Comparison of ENCODE assay signal across 9 mouse cellular contexts in genomic region chr10:75560549-75560899, GRCm38 (mm10). TPM values are rescaled to one million over a fixed set of nuclear protein-coding genes. Genes with fewer than 3 reads are reported as not detected.
DNase-seq lines count a peak whose midpoint lies in the region; ATAC-seq and TF ChIP-seq lines count a peak whose summit lies in the region.
"Had no signal": no experiment of that assay in that cellular context is flagged by ENCODE, and none has a peak within 500 bp of the region (broad histone marks: within the 10 kb centered on the region; RNA-seq: fewer than 3 reads in every experiment).

No protein-coding gene starts in this region.

- no peaks in the 10 kb centered on the region for H3K27me3 ChIP-seq in cerebellum, adult 2 months (ENCODE audit: control insufficient read depth, insufficient read depth, low read length)
- peaks cover 98% of the 10 kb centered on the region for H3K27me3 ChIP-seq in megakaryocyte, embryonic 14.5 days (replicated peaks)
- H3K27me3 ChIP-seq in limb, embryonic 12.5 days, result peaks cover 49% of the 10 kb centered on the region
- H3K27me3 ChIP-seq in stomach, embryonic 15.5 days (replicated peaks), result peaks cover 27% of the 10 kb centered on the region

- H3K9ac ChIP-seq in limb, embryonic 12.5 days (replicated peaks), result peak overlapping the region; percentile 81; the same call in 1 of the 2 replicates
- H3K9ac ChIP-seq in stomach, embryonic 15.5 days, result no peak overlapping the region

- H3K27ac ChIP-seq in cerebellum, adult 2 months (ENCODE audit: insufficient read depth, low read length), result peak overlapping the region; percentile 72
- no peak overlapping the region for H3K27ac ChIP-seq in limb, embryonic 12.5 days
- H3K27ac ChIP-seq in stomach, embryonic 15.5 days, result no peak overlapping the region

- peaks cover 14% of the 10 kb centered on the region for H3K9me3 ChIP-seq in megakaryocyte, embryonic 14.5 days
- H3K9me3 ChIP-seq in limb, embryonic 12.5 days, result no peaks in the 10 kb centered on the region
- H3K9me3 ChIP-seq in stomach, embryonic 15.5 days, result no peaks in the 10 kb centered on the region

- peaks cover 23% of the 10 kb centered on the region for H3K4me1 ChIP-seq in cerebellum, adult 2 months (ENCODE audit: control insufficient read depth, insufficient read depth, low read length)
- peaks cover 65% of the 10 kb centered on the region for H3K4me1 ChIP-seq in megakaryocyte, embryonic 14.5 days
- H3K4me1 ChIP-seq in limb, embryonic 12.5 days (replicated peaks), result peaks cover 41% of the 10 kb centered on the region
- H3K4me1 ChIP-seq in stomach, embryonic 15.5 days, result peaks cover 16% of the 10 kb centered on the region; the same call in 1 of the 2 replicates

- TF ChIP-seq CTCF in cerebellum, adult 2 months (IDR thresholded peaks at IDR 0.05; ENCODE audit: borderline replicate concordance, insufficient read depth, low read depth, low read length), result no peak

- TF ChIP-seq POLR2A in cerebellum, adult 2 months (IDR thresholded peaks at IDR 0.05; ENCODE audit: borderline replicate concordance, insufficient read depth, low read length), result no peak

- peak overlapping the region; percentile 93 for H3K4me3 ChIP-seq in cerebellum, adult 2 months (replicated peaks; ENCODE audit: insufficient read depth, low read depth, low read length)
- peak overlapping the region; percentile 87 for H3K4me3 ChIP-seq in megakaryocyte, embryonic 14.5 days (replicated peaks)
- peak overlapping the region; percentile 66; the same call in 1 of the 2 replicates for H3K4me3 ChIP-seq in limb, embryonic 12.5 days (replicated peaks)
- H3K4me3 ChIP-seq in stomach, embryonic 15.5 days (replicated peaks), result peak overlapping the region; percentile 56

- H3K4me2 ChIP-seq in limb, embryonic 12.5 days, result peak overlapping the region; percentile 99
- H3K4me2 ChIP-seq in stomach, embryonic 15.5 days, result peak overlapping the region; percentile 98

- H3K36me3 ChIP-seq in megakaryocyte, embryonic 14.5 days (replicated peaks; ENCODE audit: low read length), result no peaks in the 10 kb centered on the region
- no peaks in the 10 kb centered on the region for H3K36me3 ChIP-seq in limb, embryonic 12.5 days
- no peaks in the 10 kb centered on the region for H3K36me3 ChIP-seq in stomach, embryonic 15.5 days

- no peak for ATAC-seq in megakaryocyte, adult 5-6 weeks (ENCODE audit: poor library complexity, severe bottlenecking)
- ATAC-seq in limb, embryonic 12.5 days (ENCODE audit: insufficient number of reproducible peaks, insufficient read depth, low FRiP score, low TSS enrichment, low read depth), result peak; percentile 20; the same call in 1 of the 2 replicates
- ATAC-seq in stomach, embryonic 15.5 days (ENCODE audit: insufficient read depth, low FRiP score, low read depth), result no peak
- no peak for ATAC-seq in CD4-positive, CD25-positive, alpha-beta regulatory T cell, adult 4 months

- WGBS in cerebellum, adult 2 months, result 26% methylated on average over 6 of the region's 6 CpGs
- 6% methylated on average over 6 of the region's 6 CpGs for WGBS in limb, embryonic 12.5 days
- 23% methylated on average over 6 of the region's 6 CpGs for WGBS in stomach, embryonic 15.5 days

- no peak for DNase-seq in cerebellum, adult 2 months
- no peak for DNase-seq in cerebellum, adult 18-20 months
- no peak for DNase-seq in gastrocnemius, postnatal 10 days

RNA-seq across cellular contexts. Expression of gene Lrrc75b, which starts 0.4 kb away (rescaled TPM):
- 22.3 and 23.8 TPM in 2 replicates for polyA plus RNA-seq in cerebellum, adult 2 months (2012; rRNA removed)
- not detected in 2 replicates for polyA plus RNA-seq in megakaryocyte, embryonic 14.5 days (2012; ENCODE audit: insufficient read depth, low replicate concordance)
- 0.58 and 0.71 TPM in 2 replicates for total RNA-seq in megakaryocyte, adult 5-6 weeks (2015)
- total RNA-seq in megakaryocyte, adult 5-6 weeks (2017), result 0.22 and 0.57 TPM in 2 replicates
- polyA plus RNA-seq in limb, embryonic 12.5 days (2016; fragmentation: Nextera tagmentation; extraction: Ambion mirVana), result 0.93 and 1.3 TPM in 2 replicates
- 1.6 and 2.6 TPM in 2 replicates for polyA plus RNA-seq in stomach, embryonic 15.5 days (2015; fragmentation: Nextera tagmentation; extraction: Ambion mirVana)
- polyA plus RNA-seq in CD4-positive, CD25-positive, alpha-beta regulatory T cell, adult 4 months (2017; shearing (Covaris generic)), result under 1 TPM in 1 of 2 experiments, not detected in 1; 0.40 TPM
- 1 to 10 TPM; 1.3 to 1.9 TPM for total RNA-seq in gastrocnemius, postnatal 10 days (2021)
- total RNA-seq: hematopoietic stem cell, adult 5-6 weeks had no signal

RNA-seq across cellular contexts. Expression of gene Ggt1, which starts 0.9 kb away (rescaled TPM):
- polyA plus RNA-seq in cerebellum, adult 2 months (2012; rRNA removed), result 3.2 and 3.5 TPM in 2 replicates
- 0.84 TPM in 1 of 2 replicates, not detected in the other for polyA plus RNA-seq in megakaryocyte, embryonic 14.5 days (2012; ENCODE audit: insufficient read depth, low replicate concordance)
- total RNA-seq in megakaryocyte, adult 5-6 weeks (2015), result 3.2 TPM in 2 replicates
- 4.9 and 10.0 TPM in 2 replicates for total RNA-seq in megakaryocyte, adult 5-6 weeks (2017)
- polyA plus RNA-seq in limb, embryonic 12.5 days (2016; fragmentation: Nextera tagmentation; extraction: Ambion mirVana), result 0.79 and 0.88 TPM in 2 replicates
- 26.5 and 36.2 TPM in 2 replicates for polyA plus RNA-seq in stomach, embryonic 15.5 days (2015; fragmentation: Nextera tagmentation; extraction: Ambion mirVana)
- polyA plus RNA-seq in CD4-positive, CD25-positive, alpha-beta regulatory T cell, adult 4 months (2017; shearing (Covaris generic)), result 1 to 10 TPM; 2.8 to 4.0 TPM
- total RNA-seq in gastrocnemius, postnatal 10 days (2021), result 1 to 10 TPM in 1 of 2 experiments, under 1 TPM in 1; 0.52 to 1.0 TPM

RNA-seq across cellular contexts. Expression of gene Ggt5, which starts 28.6 kb away (rescaled TPM):
- polyA plus RNA-seq in cerebellum, adult 2 months (2012; rRNA removed), result 4.0 and 6.2 TPM in 2 replicates
- 4.5 and 13.7 TPM in 2 replicates for polyA plus RNA-seq in megakaryocyte, embryonic 14.5 days (2012; ENCODE audit: insufficient read depth, low replicate concordance)
- 2.0 and 2.8 TPM in 2 replicates for total RNA-seq in megakaryocyte, adult 5-6 weeks (2015)
- 2.7 and 16.8 TPM in 2 replicates for total RNA-seq in megakaryocyte, adult 5-6 weeks (2017)
- 0.70 and 1.1 TPM in 2 replicates for polyA plus RNA-seq in limb, embryonic 12.5 days (2016; fragmentation: Nextera tagmentation; extraction: Ambion mirVana)
- 7.0 and 7.2 TPM in 2 replicates for polyA plus RNA-seq in stomach, embryonic 15.5 days (2015; fragmentation: Nextera tagmentation; extraction: Ambion mirVana)
- under 1 TPM; 0.27 to 0.76 TPM for polyA plus RNA-seq in CD4-positive, CD25-positive, alpha-beta regulatory T cell, adult 4 months (2017; shearing (Covaris generic))
- 1 to 10 TPM; 5.8 to 7.0 TPM for total RNA-seq in gastrocnemius, postnatal 10 days (2021)

RNA-seq across cellular contexts. Expression of gene Gucd1, which starts 42.8 kb away (rescaled TPM):
- polyA plus RNA-seq in cerebellum, adult 2 months (2012; rRNA removed), result 20.7 and 21.5 TPM in 2 replicates
- 17.3 and 19.1 TPM in 2 replicates for polyA plus RNA-seq in megakaryocyte, embryonic 14.5 days (2012; ENCODE audit: insufficient read depth, low replicate concordance)
- total RNA-seq in megakaryocyte, adult 5-6 weeks (2015), result 22.1 and 22.2 TPM in 2 replicates
- 33.4 and 38.1 TPM in 2 replicates for total RNA-seq in megakaryocyte, adult 5-6 weeks (2017)
- polyA plus RNA-seq in limb, embryonic 12.5 days (2016; fragmentation: Nextera tagmentation; extraction: Ambion mirVana), result 24.0 and 30.0 TPM in 2 replicates
- 26.7 and 27.5 TPM in 2 replicates for polyA plus RNA-seq in stomach, embryonic 15.5 days (2015; fragmentation: Nextera tagmentation; extraction: Ambion mirVana)
- polyA plus RNA-seq in CD4-positive, CD25-positive, alpha-beta regulatory T cell, adult 4 months (2017; shearing (Covaris generic)), result 10 to 100 TPM; 16.2 to 23.0 TPM
- 10 to 100 TPM; 46.9 to 47.5 TPM for total RNA-seq in gastrocnemius, postnatal 10 days (2021)

RNA-seq across cellular contexts. Expression of gene Snrpd3, which starts 43.2 kb away (rescaled TPM):
- polyA plus RNA-seq in cerebellum, adult 2 months (2012; rRNA removed), result 57.8 and 59.5 TPM in 2 replicates
- 18.1 TPM in 1 of 2 replicates, not detected in the other for polyA plus RNA-seq in megakaryocyte, embryonic 14.5 days (2012; ENCODE audit: insufficient read depth, low replicate concordance)
- total RNA-seq in megakaryocyte, adult 5-6 weeks (2015), result 31.1 and 31.9 TPM in 2 replicates
- total RNA-seq in megakaryocyte, adult 5-6 weeks (2017), result 39.2 and 42.4 TPM in 2 replicates
- polyA plus RNA-seq in limb, embryonic 12.5 days (2016; fragmentation: Nextera tagmentation; extraction: Ambion mirVana), result 179 and 203 TPM in 2 replicates
- 137 and 147 TPM in 2 replicates for polyA plus RNA-seq in stomach, embryonic 15.5 days (2015; fragmentation: Nextera tagmentation; extraction: Ambion mirVana)
- 100 to 1,000 TPM; 103 to 218 TPM for polyA plus RNA-seq in CD4-positive, CD25-positive, alpha-beta regulatory T cell, adult 4 months (2017; shearing (Covaris generic))
- 100 to 1,000 TPM; 126 to 134 TPM for total RNA-seq in gastrocnemius, postnatal 10 days (2021)
